Mouse (Mus musculus): ENCODE measurements around the gene Gm40193.
"Not testable (repeated sequence)": the region's sequence is repeated elsewhere in the genome, so short reads cannot be mapped to it uniquely, and the experiment has no call there.

Gene Gm40193

GRCm38 (mm10) chr11:70540928-70541327 lies 8.2 kb upstream of the Gm40193 start:
- DNase-seq (ENCODE audit: low read depth, low spot score): no peak

GRCm38 (mm10) chr11:70539877-70540587 lies 7.3 kb upstream of the Gm40193 start, which contains the start of gene Pld2:
Gene Pld2 (plus strand): TSS chr11:70540064.
- DNase-seq (ENCODE audit: low read depth, low spot score): peak; percentile 84

GRCm38 (mm10) chr11:70539423-70539822 lies 6.7 kb upstream of the Gm40193 start:
- no peak for DNase-seq (ENCODE audit: low read depth, low spot score)

GRCm38 (mm10) chr11:70531065-70531464 lies 1.7 kb downstream of the Gm40193 start:
- not testable (repeated sequence) for DNase-seq (ENCODE audit: low read depth, low spot score)

GRCm38 (mm10) chr11:70528610-70529009 lies 4.1 kb downstream of the Gm40193 start:
- no peak for DNase-seq (ENCODE audit: low read depth, low spot score)

GRCm38 (mm10) chr11:70526211-70526610 lies 6.5 kb downstream of the Gm40193 start:
- no peak for DNase-seq (ENCODE audit: low read depth, low spot score)

- DNase-seq (ENCODE audit: low read depth, low spot score): peak; percentile 50
These were observed 7.0 kb downstream of the Gm40193 start for GRCm38 (mm10) chr11:70525726-70526125.

GRCm38 (mm10) chr11:70525184-70525678 lies 7.5 kb downstream of the Gm40193 start, which contains the start of gene Psmb6:
Gene Psmb6 (plus strand): TSS chr11:70525367.
- DNase-seq (ENCODE audit: low read depth, low spot score): peak; percentile 99

GRCm38 (mm10) chr11:70524782-70525181 lies 8.0 kb downstream of the Gm40193 start:
- no peak for DNase-seq (ENCODE audit: low read depth, low spot score)

- peak; percentile 92 for DNase-seq (ENCODE audit: low read depth, low spot score)
These were observed 9.3 kb downstream of the Gm40193 start for GRCm38 (mm10) chr11:70523306-70523989.

- peak; percentile 43 for DNase-seq (ENCODE audit: low read depth, low spot score)
These were observed 12.5 kb downstream of the Gm40193 start for GRCm38 (mm10) chr11:70520178-70520769.

GRCm38 (mm10) chr11:70518923-70519322 lies 13.8 kb downstream of the Gm40193 start, which contains the start of gene Gltpd2:
Gene Gltpd2 (plus strand): TSS chr11:70519196.
- DNase-seq (ENCODE audit: low read depth, low spot score): no peak

GRCm38 (mm10) chr11:70518436-70518835 lies 14.3 kb downstream of the Gm40193 start:
- no peak for DNase-seq (ENCODE audit: low read depth, low spot score)

- DNase-seq (ENCODE audit: low read depth, low spot score): peak; percentile 79
These were observed 16.4 kb downstream of the Gm40193 start for GRCm38 (mm10) chr11:70516352-70516751.

- no peak for DNase-seq (ENCODE audit: low read depth, low spot score)
These were observed 18.5 kb downstream of the Gm40193 start, which contains the start of gene Vmo1 for GRCm38 (mm10) chr11:70514288-70514687. Gene Vmo1 (minus strand): TSS chr11:70514616.

- no peak for DNase-seq (ENCODE audit: low read depth, low spot score)
These were observed 19.2 kb downstream of the Gm40193 start for GRCm38 (mm10) chr11:70513520-70513919.

GRCm38 (mm10) chr11:70512709-70513342 lies 19.9 kb downstream of the Gm40193 start:
- DNase-seq (ENCODE audit: low read depth, low spot score): no peak

- DNase-seq (ENCODE audit: low read depth, low spot score): no peak
These were observed 20.9 kb downstream of the Gm40193 start for GRCm38 (mm10) chr11:70511825-70512224.

- DNase-seq (ENCODE audit: low read depth, low spot score): no peak
These were observed 21.5 kb downstream of the Gm40193 start for GRCm38 (mm10) chr11:70511242-70511641.

GRCm38 (mm10) chr11:70509753-70510564 lies 22.8 kb downstream of the Gm40193 start:
- DNase-seq (ENCODE audit: low read depth, low spot score): peak; percentile 91

Data from R1 (cell line).